Mouse (Mus musculus) adrenal gland, adult 2 months (tissue): ENCODE measurements at regions not wholly inside any gene's neighbourhood (a gene's known extent, or its start where the extent isn't known, plus 50 kb on each side); places are given as distances from the start of the nearest gene placed in this dataset.
"Not testable (repeated sequence)": the region's sequence is repeated elsewhere in the genome, so short reads cannot be mapped to it uniquely, and the experiment has no call there.

Experiments
- DNase-seq: peaks from one replicate; pipeline ENCODE4 v3.0.0; 2021

DNA sequence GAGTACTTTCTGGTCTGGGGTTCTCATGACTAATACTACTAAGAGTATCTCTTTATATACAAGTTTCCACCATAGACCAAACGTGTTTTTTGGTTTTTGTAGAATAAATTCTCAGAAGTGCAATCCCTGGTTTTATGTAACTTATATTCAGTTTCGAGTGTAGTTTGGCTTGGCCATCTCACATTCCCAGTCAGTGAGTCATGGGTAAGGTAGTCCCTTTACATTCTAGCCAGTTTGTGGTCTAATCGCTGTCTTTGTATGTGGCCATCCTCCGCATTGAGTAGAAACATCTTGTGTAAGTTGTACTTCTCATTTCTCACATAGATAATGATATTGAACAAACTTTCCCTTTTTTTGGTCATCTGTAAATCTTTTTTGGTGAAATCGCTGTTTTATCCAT lies 88.3 kb downstream of the Anxa5 start:
- DNase-seq: no peak

DNA sequence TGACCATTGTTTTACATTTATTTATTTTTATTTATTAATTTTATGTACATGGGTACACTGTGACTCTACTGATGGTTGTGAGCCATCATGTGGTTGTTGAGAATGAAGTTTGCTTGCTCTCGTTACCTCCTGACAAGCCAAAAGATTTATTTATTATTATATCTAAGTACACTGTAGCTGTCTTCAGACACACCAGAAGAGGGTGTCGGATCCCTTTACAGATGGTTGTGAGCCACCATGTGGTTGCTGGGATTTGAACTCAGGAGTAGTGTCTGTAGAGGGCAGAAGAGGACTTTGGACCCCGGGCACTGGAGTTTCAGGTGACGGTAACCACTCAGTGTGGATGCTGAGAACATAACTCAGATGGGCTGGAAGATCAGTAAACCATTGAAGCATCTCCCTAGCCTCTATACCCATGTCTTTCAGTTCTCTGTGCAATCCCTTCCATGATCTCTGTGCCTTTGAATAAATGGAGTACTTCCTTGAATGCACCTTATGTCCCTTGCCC lies 92.2 kb downstream of the Anxa5 start:
- no peak for DNase-seq

DNA sequence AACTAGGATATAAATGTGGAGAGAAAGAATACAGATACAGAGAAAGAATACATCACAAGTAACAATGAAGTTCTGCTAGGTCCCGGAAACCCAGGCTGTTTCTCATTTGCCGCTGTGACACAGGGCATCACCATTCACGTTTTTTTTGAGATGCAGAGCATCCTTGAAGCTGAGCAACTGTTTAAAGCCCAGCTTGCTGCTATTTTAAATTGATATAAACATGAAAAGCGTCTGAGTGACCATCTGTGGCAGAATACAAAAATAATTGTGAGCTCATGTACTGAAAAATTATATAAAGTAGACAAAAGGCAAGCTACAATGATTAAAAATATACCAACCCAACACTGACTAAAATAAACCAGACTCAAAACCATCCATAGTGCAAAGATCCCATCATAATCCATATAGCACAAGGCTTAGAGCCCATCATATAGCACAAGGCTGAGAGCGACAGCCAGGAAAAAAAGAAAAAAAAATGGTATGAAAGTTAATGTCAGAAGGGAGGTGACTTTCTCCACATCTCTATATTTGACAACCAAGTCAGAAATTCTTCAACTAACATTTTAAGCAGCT lies 94.0 kb downstream of the Anxa5 start:
- no peak for DNase-seq

DNA sequence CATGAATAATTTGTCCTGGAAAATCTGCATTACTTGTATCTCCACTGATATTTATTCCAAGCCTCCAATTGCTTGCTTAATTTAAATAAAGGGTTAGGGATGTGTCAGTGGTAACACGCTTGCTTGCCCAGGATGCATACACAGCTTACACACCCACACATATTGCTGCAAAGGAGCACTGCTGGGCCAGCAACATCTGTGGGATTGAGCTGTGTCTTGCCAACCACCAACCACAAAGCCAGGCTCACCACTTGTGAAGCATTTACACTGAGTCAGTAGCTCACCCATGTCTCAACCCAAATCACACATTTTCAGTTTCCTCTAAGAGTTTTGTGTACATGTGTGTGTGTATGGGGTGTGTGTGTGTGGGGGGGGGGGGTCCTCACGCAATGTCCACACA lies 100.0 kb downstream of the Anxa5 start:
- DNase-seq: no peak

DNA sequence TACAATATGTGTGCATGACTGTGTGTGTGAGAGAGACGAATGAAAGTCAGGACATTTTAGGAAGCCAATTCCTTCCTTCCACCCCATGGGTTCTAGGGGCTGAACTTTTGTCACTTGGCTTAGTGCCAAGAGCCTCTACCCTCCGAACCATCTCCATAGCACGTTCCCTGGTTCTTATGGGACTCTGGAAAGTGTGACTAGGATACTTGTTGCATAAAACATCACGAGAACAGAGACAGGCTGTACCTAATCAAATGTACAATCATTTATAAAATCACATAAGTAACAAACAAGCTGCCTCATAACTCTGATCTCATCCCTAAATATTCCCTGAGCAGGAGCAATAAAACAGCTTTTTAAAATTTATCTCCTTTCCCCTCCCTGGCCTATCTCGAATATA lies 100.8 kb downstream of the Anxa5 start:
- DNase-seq: no peak

DNA sequence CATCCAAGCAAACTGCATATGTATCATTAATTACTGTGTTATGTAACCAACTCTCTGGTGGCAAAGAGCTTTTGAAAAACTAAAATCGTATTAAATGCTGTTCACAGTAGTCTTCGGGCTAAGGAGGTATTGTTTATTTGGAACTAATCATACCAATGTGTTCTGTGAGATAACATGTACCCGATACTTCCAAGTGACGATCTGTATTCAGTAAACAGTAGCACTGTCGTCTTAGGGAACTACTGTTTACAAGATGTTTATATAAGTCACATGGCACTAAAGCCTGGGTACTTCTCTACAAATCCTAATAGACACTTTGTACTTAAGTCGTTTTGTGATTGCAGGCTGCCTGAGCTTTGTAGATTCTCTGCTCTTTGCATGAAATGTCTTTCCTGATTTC lies 114.8 kb downstream of the Anxa5 start:
- no peak for DNase-seq

DNA sequence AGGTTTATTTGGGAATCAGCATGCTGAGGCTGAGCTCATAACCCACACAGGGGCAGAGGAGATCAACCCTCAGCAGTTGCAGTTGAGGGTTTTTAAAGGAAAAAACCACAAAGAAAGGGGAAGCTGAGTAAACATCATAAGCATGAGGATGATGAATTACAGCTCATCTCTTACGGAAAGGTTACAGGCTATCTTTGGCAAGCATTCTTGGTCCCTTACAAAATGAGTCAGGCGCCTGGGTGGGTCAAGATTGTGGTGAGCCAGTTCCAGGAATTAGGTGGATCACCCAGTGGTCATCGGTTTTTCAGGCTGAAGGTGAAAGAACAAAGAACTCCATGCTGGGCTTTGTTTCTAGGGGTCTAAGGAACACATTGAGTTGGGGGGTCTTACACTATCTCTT lies 121.5 kb downstream of the Anxa5 start:
- not testable (repeated sequence) for DNase-seq

DNA sequence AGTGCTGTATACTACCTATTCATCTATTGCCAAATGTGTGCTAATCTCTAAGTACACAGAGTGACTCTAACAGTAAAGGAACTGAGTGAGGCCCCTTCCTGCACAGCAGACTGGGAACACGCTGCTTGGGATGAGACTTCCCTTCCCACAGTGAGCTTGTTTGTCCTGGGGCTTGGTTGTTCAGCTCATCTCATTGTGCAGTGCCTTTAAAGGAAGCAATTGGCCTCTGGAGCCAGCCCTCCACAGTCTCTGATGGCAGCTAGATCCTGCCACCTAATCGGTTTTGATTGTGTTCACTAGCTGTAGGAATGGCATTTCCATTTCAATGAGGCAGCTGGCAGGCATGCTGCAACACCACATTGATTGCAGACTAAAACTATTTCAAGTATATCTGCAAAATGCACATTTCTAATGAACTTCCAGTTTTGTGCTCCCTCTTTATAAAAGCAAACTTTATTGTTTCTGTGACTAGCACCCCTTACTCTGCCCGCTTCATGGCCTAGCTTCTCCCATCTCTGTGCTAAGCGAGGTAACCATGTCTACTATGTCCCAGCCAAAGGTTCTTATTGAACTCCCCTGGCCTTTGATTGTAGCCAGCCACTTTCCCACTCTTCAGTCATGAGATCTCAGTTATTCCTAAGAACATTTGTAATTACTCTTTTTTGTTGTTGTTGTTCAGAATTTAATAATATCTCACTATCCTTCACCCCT lies 123.5 kb downstream of the Anxa5 start:
- no peak for DNase-seq

DNA sequence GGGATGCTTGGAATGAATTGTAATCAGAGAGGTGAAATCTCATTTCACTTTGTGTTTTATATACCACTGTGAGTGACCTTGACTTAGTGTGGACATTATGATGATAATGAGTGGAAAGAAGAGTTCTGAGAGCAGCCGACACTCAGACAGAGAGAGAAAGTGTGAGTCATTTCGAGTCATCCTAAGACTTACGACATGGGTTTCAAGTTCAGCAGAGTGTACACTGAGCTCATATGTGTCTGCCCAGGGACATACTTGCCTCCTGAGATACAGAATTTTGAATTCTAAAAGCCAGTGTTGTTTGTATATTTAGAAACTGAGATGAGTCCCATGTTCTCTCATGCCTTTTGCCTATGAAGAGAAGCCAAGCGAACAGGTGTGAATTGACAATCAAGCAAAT lies 126.6 kb downstream of the Anxa5 start:
- DNase-seq: peak; percentile 43

DNA sequence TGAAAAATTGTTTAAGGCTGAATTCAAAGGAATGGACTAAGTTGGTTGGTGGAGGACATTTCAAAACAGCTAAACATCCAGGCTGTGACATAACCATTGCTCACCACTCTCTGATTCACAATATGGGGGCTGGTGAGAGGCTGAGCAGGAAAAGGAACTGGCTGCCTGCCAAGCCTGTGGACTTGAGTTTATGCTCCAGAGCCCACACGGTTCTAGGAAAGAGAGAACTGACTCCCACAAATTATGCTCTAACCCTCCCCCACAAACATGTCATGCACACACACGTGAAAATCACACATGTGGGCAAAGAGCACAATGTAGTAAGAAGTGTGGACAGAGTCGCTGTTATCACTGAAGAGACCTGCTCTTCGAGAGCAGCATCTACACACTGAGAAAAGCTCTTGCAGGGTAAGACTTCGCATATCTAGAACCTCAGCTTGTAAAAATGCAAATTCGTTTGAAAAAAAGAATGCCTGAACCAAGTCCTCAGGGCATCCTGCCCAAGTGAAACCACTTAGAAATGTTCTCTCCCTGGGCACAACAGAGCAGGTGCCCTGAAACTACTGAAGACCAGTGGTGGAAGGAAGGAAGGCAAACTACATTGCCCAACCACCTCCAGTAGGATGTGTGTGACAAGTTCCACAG lies 118.9 kb upstream of the Qrfpr start:
- DNase-seq: peak; percentile 79

DNA sequence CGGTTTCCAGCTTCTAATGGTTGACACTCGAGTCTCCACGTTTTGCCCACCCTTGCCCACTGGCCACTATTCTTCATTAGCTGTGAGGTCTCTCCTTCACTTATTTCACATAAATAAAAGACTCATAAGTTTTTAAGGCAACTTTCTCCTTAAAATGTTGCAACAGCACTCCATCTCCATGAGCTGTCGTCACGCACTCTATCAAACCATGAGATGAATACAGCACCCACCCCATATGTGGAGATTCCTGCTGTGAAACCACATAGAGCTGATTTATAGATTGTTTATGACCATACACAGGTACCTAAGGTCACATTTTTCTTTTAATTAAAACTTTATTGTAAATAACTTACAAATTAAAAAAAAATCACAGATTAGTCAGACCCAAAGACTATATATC lies 117.5 kb upstream of the Qrfpr start:
- DNase-seq: no peak

DNA sequence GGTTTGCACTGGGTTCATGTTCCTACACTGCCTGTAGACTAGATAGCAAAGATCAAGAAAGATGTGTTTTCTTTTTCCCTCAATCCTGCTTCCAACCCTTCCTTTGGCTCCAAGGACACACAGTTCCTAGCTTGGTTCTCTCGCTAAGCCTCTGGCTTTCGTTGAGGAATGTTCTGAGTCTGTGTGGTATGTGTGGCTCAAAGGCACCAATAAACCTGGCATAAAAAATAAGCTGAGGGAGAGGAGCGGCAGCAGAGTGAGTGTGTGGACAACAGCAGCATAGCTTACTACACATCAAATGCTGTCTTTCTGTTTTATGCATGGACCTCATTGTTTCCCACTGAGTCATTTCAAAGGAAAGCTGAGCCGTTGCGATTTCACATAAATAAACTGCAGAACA lies 112.2 kb upstream of the Qrfpr start:
- peak; percentile 12 for DNase-seq

DNA sequence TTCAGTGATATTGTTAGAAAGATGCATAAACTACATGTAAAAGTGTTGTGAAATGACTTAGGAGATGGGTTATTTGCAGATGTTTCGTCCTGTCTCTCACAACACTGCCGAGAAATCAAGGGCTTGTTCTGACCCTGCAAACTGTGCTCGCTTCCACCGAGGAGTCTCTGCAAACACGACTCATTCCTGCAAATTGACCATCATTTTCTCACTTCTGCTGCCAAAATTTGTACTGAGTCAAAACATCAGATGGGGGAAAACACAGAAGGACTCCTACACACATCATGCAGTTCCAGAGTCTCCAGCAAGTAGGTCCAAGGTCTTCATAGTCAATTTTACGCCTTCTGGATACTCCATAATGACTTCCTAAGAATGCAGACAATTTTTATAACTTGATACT lies 109.9 kb upstream of the Qrfpr start:
- no peak for DNase-seq

DNA sequence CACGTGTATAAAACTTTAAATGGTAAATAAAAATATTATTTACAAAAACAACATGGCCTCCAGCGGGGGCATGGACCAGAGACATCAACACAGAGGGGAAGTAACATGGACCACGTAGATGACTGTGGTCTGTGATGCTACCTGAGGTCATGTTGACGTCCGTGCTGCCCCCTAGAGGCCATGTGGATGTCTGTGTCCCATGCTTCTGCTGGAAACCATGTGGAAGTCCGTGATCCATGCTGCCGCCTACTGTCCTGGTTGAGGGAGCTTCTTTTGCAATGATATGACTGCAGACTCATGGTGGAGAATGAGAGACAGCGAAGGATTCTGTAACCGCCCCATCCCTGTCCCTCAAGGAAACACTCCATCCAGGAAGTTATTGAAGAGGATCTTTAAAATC lies 108.5 kb upstream of the Qrfpr start:
- peak; percentile 49 for DNase-seq

DNA sequence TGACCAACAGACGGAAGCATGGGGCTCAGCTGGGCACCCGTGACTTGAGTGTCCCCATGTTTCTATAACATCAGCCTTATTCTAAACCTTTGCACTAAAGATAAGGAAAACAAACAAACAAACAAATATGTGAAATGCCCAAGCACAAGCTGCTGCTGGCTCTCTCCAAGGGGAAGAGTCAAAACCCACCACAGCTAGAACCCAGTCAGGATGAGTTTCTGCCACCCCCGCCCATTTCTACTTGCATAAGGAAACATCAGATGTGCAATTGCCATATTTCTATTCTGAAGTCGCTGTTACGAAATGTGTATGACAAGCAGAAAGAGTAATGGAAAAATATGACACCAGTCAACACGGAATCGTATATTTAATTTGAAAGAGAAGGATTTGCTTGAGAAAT lies 107.5 kb upstream of the Qrfpr start:
- DNase-seq: no peak

DNA sequence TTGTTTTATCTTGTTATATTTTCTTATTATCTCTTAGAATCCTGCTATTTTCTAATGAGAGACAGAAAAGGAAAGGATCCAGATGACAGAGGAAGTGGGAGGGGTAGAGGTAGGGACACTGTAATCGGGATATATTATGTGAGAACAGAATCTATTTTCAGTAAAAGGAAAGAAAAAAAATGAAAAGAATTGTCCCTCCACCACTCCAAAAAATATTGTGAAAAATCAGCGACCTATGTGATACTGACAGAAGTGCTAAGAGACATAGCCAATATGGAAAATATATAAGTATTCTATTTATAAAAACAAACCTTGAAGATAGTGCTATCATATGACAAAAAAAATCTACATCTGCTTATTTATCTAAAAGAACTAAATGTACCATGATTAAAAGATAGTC lies 106.8 kb upstream of the Qrfpr start:
- DNase-seq: no peak

DNA sequence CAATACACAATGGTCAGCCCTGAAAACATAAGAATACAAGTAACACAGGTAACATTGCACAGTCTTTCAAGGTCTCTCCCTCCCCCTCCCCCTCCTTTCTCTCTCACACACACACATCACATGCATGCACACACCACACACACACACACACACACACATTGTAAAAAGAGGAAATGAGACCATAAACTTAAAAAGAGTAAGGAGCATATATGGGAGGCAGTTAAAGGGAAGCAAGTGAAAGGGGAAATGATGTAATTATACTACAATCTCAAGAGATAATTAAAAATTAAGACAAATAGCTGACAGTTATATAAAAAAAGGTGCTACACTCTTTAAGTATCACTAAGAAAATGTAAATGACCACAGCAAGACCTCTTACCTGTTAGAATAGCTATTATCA lies 96.5 kb upstream of the Qrfpr start:
- DNase-seq: no peak

DNA sequence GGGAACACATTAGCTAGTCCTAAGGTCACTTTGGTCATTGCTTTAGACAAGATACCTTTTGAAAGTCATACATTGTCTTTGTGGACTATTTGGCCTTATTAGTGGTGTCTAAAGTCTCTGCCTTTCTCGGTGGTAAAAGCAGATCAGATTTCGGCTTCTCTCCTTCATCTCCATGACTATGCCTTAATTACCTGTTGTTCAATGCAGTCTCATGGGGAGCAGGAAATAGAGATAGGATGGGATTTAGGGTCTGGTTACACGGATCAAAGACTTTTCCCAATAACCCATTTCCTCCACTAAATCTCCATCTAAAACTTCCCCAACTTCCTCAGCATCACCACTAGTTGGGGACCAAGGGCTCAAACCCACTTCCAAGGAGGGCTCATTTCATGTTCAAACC lies 89.2 kb upstream of the Qrfpr start:
- no peak for DNase-seq

DNA sequence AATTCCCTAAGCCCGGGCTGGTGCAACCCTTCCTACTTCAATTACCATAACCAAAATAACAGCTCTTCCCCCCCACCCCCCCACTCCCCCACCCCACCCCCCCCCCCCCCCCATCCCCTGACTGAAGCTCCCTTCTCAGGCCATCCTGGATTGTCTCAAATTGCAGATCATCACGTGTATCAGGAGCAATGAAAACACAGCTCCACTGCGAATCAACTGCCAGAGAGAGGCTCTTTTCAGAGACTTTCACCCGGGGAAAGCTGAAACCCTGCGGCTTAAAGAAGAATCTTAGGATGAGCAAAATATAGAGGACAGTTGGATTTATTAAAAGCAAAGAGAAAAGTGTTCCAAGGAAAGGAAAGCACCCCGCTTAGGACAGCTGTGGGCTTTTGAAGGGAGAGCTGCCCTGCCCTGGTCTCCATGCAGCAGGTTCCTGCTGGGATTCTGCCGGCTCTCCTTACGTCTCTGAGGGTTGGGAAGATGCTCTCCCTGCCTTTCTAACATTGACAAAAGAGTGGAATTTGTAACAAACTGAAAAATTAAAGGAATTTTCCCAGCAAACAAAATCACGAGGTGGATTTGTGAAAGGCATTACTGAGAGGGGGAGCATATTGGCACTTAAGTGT lies 88.6 kb upstream of the Qrfpr start:
- no peak for DNase-seq

DNA sequence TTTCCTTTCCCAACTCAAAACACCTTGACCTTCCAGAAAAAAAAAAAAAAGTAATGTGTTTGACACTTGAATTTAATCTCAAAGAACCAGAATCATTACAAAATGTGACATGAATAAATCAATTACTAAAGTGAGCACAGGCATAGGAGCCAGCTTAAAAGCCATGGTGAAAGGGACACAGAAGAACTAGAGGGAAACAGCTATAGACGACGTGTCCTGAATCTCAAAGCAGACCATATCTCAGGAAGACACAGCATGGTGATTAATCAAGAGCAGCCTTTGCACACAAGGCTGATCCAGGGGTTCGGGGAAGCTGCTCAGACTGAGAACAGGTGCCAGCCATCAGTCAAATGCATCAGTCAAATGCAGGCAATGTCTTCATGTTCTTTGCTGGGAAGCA lies 74.7 kb upstream of the Qrfpr start:
- DNase-seq: no peak

DNA sequence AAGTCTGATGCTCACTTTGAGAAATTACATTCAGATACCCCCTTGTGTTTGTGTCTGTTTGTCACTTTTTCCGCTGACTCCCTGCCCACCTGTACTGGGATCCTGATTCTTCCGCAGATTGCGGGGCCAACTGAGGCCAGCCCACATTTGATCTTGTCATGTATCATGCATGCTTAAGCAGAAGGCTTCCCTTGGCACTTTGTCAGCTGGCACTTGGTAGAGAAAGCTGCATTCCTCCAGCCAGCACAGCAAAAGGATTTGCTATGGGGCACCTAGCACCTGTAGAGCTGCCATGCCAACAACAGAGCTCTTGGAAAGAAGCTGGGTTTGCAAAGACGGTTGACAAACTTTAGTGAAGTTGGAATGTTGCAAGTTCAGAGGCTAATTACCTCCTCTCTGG lies 69.9 kb upstream of the Qrfpr start:
- DNase-seq: no peak

DNA sequence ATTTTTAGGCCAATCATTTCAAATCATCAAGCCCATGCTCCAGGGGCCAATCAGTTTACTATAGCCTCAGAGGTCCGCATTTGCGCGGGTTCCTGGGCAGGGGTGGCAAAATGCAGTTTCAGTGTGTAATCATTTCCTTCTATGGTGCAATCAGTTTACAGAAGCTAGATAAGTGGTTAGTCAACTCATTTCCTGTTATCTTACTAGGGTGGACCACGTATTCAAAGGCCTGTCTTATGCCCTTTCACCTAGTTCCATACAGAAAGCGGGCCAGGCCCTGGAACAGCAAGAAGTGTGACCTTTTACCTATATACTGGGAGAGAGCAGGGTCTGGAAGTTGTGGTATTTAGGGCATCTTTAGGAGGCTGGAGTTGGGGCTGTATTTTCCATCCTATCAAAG lies 62.0 kb upstream of the Qrfpr start:
- DNase-seq: no peak

DNA sequence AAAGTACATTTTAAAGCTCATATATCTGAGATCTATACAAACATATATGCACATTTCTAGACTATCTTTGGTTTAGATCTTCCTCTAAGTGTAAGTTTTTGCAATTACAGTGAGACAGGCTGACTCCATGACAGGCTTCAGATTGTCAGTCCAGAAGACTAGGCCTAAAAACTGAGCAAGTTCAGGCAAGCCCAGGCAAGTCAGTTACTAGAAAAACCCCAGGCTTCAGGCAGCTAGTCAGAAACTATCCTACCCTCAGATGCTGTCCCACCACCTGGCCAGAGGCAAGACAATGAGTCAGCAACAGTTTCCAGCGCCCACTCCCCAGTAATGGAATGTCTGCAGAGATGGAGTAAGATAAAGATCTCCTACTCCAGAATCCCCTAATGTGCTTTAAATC lies 53.4 kb upstream of the Qrfpr start:
- no peak for DNase-seq
